Mouse (Mus musculus): ENCODE measurements around the gene Slc1a1. TPM values are rescaled to one million over a fixed set of nuclear protein-coding genes. Genes with fewer than 3 reads are reported as not detected.
A peak's percentile ranks its signal among the peaks of the same experiment; 100 is the strongest.

Gene Slc1a1
- total RNA-seq, 2 experiments from 2014 or later, result not detected

DNA sequence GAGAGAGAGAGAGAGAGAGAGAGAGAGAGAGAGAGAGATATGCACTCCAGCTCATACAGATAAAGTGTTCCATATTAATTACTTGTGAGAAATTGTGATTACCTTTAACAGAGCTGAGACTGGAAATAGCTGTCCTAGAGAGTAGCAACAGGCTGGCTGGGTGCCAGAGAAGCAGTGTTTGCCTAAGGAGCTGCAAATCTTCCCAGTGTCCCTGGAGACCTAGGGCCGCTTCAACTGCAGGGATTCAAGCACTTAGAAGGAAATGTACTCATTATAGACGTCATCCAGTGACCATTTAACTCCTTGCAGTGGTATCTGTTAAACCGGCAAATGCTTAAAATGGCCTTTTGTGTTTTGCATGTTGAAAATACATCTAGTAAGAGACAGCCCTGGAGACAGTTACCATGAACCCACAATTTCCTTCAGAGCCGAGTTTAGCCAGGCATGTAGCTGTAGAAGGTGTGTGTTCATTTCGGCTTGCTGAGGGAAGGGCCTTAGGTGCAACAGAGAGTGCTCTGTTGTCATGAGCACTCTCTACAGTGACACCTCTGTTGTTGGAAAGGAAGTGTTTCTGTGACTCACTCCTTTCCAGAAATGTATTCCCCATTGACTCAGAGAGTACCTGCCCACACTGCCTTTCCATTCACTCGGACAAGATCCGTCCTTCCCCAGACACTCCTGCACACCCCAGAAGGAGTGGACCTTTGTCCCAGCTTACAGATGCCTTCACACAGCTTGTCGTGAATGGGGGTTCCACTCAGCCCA lies 10.3 kb downstream of the Slc1a1 start:
- no peak for ATAC-seq (replicated peaks; ENCODE audit: poor library complexity, severe bottlenecking)

DNA sequence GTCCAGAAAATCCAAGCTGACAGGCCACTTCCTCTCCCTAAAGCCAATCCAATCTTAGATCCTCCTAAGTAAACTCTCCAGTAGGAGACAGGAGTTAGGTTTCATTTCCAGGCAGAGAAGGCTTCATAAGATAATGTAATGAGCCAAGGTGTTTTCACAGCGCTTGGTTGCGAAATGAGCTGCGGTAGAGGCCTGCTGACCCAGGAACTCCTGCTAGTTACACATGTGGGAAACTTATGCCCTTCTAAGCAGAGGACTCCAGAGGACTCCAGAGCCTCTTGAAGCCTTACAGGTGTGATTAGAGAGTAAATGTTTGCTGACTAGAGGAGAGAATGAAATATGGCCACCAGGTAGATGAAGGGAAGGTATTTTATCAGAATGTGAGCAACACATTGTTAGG lies 15.7 kb downstream of the Slc1a1 start:
- no peak for ATAC-seq (replicated peaks; ENCODE audit: poor library complexity, severe bottlenecking)

- ATAC-seq (replicated peaks; ENCODE audit: poor library complexity, severe bottlenecking), result no peak
These were observed 17.2 kb downstream of the Slc1a1 start for GRCm38 (mm10) chr19:28852001-28852400.

DNA sequence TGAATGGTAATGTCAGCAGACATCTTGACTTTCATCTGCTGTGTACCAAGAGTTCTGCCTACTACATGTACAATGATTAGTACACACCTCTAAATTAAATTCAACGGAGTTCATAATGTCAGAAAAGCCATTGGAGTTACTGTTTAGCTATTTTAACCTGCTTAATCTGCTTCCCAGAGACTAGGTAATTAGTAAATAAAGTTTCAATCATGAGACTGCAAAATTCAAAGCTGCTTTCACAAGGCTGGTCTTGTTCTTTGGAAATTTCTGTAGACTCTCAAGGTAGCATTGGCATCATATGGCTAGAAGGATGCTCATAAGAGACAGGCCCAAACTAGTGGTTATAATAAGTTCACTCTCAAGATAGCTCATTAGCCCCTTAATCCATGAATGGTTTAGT lies 20.0 kb downstream of the Slc1a1 start:
- ATAC-seq (replicated peaks; ENCODE audit: poor library complexity, severe bottlenecking), result no peak

GRCm38 (mm10) chr19:28860246-28860645 lies 25.4 kb downstream of the Slc1a1 start:
- ATAC-seq (replicated peaks; ENCODE audit: poor library complexity, severe bottlenecking), result no peak

- ATAC-seq (replicated peaks; ENCODE audit: poor library complexity, severe bottlenecking), result no peak
These were observed 28.8 kb downstream of the Slc1a1 start for GRCm38 (mm10) chr19:28863626-28864025.

- no peak for ATAC-seq (replicated peaks; ENCODE audit: poor library complexity, severe bottlenecking)
These were observed 30.1 kb downstream of the Slc1a1 start for GRCm38 (mm10) chr19:28864981-28865380.

DNA sequence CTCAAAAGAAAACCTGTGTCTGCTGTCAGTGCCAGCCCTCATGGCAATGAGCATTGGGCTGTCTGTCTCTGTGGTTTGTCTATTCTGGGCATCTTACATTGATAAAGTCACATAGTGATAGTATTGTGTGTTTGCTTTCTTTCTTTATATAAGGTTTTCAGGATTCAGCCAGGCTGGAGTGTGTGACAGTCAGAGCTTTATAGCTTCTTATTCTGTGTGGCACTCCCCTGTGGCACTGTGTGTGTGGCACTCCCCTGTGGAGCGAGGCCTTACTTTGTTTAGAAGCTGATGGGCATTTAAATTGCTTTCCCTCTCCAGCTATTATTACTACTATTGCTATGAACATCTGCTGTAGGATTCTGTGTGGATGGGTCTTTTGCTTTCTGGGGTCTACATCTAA lies 30.7 kb downstream of the Slc1a1 start:
- ATAC-seq (replicated peaks; ENCODE audit: poor library complexity, severe bottlenecking), result no peak

- ATAC-seq (replicated peaks; ENCODE audit: poor library complexity, severe bottlenecking), result no peak
These were observed 34.5 kb downstream of the Slc1a1 start for GRCm38 (mm10) chr19:28869251-28869855.

GRCm38 (mm10) chr19:28870351-28870750 lies 35.5 kb downstream of the Slc1a1 start:
- no peak for ATAC-seq (replicated peaks; ENCODE audit: poor library complexity, severe bottlenecking)

- ATAC-seq (replicated peaks; ENCODE audit: poor library complexity, severe bottlenecking), result no peak
These were observed 44.6 kb downstream of the Slc1a1 start for GRCm38 (mm10) chr19:28879476-28879875.

DNA sequence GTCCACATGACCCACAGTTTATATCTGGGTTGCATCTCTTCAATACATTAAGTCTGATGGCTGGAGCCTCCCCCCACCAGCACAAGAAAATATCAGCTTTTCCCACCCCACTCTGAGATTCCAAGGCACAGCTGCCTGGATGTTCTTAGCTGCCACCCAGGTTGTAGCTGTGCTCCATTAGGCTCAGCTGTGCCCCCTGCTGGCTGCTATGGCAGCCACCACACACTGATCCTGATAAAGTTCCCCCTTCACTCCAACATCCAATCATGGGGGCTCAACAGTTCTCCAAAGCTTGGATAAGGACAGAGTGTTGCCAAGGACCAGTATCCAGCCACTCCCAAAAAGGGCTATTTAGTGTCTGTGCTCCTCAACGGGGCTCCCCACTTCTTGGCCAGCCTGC lies 48.3 kb downstream of the Slc1a1 start:
- peak; percentile 37; the same call in 1 of the 2 replicates for ATAC-seq (replicated peaks; ENCODE audit: poor library complexity, severe bottlenecking)

DNA sequence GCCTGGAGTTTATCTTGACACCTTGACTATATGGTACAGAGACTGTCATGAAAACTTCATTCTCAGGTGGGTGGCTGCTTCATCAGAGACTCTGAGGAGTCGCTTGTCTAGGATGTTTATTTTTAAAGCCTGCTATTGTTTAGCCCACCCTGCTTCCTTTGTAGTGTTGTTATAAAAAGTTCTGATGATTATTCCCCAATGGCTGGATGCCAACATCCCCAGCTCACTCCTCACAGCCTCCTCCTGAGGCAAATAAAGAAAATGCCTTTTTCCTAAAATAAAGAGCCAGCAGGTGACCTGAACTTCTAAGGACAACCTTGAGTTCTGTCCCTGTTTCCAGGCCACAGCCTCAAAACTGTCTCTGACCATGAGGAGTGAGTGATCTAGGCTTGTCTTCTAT lies 53.6 kb downstream of the Slc1a1 start:
- ATAC-seq (replicated peaks; ENCODE audit: poor library complexity, severe bottlenecking), result no peak

DNA sequence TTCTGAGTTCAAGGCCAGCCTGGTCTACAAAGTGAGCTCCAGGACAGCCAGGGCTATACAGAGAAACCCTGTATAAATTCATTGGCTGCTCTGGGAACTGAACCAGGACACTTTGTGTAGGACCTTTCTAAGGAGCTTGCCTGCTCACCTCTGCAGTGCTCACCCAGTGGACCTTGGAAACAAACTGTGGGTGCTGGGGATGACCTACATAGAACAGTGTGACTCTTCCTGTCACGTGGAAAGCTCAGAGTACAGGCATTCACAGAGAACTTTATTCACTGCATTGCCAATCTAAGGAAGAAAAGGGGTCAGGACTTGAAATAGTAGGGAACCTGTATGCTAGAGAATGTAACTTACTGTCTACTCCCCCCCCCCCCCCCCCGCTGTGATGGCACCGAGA lies 54.4 kb downstream of the Slc1a1 start:
- no peak for ATAC-seq (replicated peaks; ENCODE audit: poor library complexity, severe bottlenecking)

GRCm38 (mm10) chr19:28891238-28891637 lies 56.4 kb downstream of the Slc1a1 start:
- ATAC-seq (replicated peaks; ENCODE audit: poor library complexity, severe bottlenecking), result no peak

DNA sequence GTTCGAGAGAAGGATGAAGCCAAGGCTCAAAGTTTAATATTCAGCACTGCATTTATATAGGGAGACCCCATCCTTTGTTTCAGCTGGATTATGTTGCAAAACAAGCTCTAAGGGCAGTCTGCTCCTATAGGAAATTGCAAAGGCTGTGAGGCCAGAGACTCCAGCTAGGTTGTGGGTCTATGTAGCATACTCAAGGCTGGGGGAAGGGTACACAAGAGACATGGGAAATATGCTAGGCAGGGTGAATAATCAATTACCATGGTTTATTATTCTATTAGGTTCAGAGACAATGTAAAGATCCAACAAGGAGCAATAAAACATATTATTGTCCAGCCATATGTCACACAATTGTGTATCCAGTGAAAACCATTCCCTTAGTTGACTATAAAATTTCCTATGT lies 57.0 kb downstream of the Slc1a1 start:
- no peak for ATAC-seq (replicated peaks; ENCODE audit: poor library complexity, severe bottlenecking)

DNA sequence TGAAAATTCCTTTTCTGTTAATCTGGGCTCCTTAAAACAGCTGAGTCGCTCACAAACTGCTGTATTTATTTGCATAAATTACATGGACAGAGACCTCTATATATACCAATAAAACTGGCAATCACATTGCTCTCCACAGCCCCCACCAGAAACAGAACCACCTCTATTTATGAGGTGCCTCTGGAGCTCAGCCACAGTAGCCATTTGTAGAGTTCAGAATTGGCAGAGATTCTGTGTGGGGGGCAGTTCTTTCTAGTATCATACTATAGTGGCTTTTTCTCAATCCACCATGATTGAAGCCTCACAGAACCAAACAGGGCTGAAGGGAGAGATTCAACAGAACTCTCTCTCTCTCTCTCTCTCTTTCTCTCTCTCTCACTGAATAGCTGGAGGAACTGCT lies 61.8 kb downstream of the Slc1a1 start:
- ATAC-seq (replicated peaks; ENCODE audit: poor library complexity, severe bottlenecking), result no peak

DNA sequence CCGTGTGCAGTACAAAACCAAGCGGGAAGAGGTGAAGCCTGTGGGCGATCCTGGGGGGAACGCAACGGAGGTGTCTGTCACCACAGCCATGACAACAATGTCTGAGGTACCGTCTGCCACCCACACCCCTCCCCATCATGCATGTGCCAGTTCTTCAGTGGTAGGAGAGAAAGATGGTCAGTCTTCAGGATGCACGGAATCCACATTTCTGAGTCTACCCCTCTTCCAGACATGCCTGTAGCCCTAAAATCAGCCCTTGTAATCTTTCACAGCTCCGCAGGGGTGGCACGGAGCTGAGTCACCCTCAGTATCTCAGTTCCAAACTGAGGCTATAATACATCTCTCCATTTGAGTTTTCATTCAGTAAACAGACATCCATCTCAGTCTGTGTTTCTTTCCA lies 62.6 kb downstream of the Slc1a1 start:
- no peak for ATAC-seq (replicated peaks; ENCODE audit: poor library complexity, severe bottlenecking)

DNA sequence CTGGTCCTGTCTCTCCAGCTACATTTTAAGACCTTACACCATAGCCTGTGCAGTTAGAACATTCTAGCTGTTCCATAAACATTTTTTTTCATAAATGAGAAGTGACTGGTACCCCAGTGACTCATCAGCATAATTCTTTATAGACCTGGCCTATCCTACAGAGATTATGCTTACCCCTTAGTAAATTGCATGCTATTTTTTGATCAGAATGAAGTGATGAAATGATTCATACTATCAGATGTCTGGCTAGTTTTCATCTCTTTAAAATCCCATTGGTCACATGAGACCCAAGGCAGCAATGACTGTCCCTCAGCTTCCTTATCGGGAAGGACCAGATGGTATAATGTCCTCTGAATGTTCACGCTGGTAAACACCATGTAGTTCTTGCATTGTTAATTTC lies 65.9 kb downstream of the Slc1a1 start:
- no peak for ATAC-seq (replicated peaks; ENCODE audit: poor library complexity, severe bottlenecking)

GRCm38 (mm10) chr19:28902111-28902510 lies 67.3 kb downstream of the Slc1a1 start:
- ATAC-seq (replicated peaks; ENCODE audit: poor library complexity, severe bottlenecking), result no peak

DNA sequence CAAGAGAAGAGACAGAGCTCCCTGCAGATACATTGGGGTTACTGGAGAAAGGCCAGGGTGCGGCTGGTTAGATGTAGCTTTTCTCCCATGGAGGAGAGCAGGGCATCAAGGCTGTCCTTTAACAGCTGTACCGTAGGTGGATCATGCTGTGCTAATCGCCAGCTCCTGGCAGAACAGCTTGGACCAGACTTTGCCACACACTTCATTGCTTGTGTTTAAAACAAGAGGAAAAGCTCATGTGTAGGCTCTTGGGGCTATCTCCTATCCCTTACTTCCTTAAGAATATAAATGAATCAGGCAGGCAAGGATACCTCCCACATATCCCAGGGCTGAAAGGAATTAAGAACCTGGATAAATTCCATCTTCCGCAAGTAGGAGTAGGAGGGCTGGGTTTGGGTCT lies 68.0 kb downstream of the Slc1a1 start:
- no peak for ATAC-seq (replicated peaks; ENCODE audit: poor library complexity, severe bottlenecking)

DNA sequence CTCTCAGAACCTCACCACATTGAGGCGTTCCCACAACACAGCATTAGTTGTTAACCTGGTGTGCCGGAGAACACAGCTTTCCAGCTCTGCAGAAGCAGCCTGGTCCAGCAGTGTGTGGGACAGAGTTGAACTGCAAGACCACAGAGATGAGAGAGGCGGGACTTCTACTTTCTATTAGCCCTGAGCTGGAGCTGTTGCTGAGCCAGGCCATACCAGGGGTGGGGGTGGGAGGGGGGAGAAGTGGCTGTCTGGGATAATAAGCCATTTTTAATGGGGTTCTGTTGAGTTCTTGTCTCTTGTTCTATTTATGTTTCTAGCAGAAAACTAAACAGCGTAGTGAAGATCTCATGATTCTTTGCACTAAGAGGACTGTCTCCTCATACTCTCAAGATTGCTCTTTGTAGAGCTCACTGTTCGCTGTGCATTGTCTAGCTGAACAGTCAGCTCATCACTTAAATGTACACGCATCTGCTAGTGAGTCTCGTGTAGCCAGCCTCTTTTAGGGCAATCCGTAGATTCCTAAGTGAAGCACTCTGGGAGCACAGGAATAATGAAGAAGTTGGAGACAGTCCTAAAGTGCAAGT lies 68.8 kb downstream of the Slc1a1 start:
- no peak for ATAC-seq (replicated peaks; ENCODE audit: poor library complexity, severe bottlenecking)
